Comparison of ENCODE assay signal across 9 mouse cellular contexts in the genomic region with DNA sequence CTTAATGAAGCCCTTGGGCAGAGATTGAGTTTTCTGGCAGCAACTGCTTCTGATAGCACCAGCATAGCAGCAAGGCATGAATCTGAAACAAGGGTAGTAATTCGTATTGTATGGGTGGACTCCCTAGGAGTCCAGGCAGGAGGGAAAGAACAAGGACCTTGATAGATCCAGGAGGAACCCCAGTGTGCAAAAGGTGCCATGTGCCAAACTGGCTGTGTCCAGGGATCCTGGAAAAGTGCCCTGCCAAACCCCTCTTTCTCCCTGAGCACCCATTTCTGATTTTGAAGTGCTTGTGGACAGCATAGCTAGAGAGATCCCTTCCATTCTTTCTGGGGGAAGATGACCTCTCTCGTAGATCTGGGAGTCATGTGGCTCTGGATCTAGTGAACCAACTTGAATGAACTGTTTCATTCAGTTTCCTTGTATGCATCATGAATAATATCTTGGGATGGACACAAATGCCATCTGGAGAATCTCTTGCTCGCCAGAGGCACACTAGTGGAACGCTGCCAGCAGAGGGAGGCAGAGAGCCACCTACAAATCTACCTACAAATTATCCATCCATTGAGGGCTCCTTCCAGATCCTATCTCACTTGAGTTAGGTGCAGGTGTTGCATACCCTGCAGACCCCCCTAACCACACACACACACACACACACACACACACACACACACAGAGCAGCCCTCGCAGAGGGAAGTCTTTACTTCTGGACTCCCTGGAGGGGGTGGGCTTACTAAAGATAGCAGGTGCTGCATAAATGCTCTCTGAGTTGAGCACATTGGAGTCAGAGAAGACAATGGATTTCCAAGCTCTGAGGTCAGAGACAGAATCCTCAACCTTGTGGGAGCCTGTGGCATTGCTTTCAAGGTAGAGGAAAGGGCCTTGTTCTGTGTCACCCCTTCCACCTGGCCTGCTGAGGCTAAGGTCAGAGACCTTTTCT. TPM values are rescaled to one million over a fixed set of nuclear protein-coding genes. Genes with fewer than 3 reads are reported as not detected.
DNase-seq lines count a peak whose midpoint lies in the region; ATAC-seq and TF ChIP-seq lines count a peak whose summit lies in the region.
"Had no signal": no experiment of that assay in that cellular context is flagged by ENCODE, and none has a peak within 500 bp of the region (broad histone marks: within the 10 kb centered on the region; RNA-seq: fewer than 3 reads in every experiment).

No protein-coding gene starts in this region.

- TF ChIP-seq CTCF in left cerebral cortex, adult 2 months (IDR thresholded peaks at IDR 0.05), result peak; percentile 83

- intact Hi-C loops in heart, postnatal 14 days (cut with DNase I), result loop anchor here (5.0 to 10.0 kb wide), 2 partner anchors 53 to 455 kb away; a partner anchor contains a TSS
- intact Hi-C loops in left cerebral cortex, adult 2 months (cut with DNase I), result loop anchor here (1.0 to 5.0 kb wide), 3 partner anchors 112 to 453 kb away; a partner anchor contains a TSS

- no peak overlapping the region for H3K9ac ChIP-seq in forebrain, embryonic 12.5 days
- H3K9ac ChIP-seq: limb, embryonic 13.5 days had no signal

- peak; percentile 82 for DNase-seq in forebrain, embryonic 10.5 days (ENCODE audit: extremely low spot score, low spot score)
- DNase-seq in MN1 (ENCODE audit: low spot score), result peak; percentile 75
- DNase-seq in cerebellum, postnatal 10 days, result peak; percentile 95 to 98
- peak; percentile 79 to 82 for DNase-seq in heart, postnatal 14 days
- DNase-seq in left cerebral cortex, adult 2 months (ENCODE audit: extremely low spot score in 1 of 2, low spot score in 2 of 2), result peak; percentile 80 to 84
- DNase-seq in naive thymus-derived CD4-positive, alpha-beta T cell, adult 2 months (ENCODE audit: low read depth), result peak; percentile 89
- DNase-seq in spleen, postnatal 4 days (ENCODE audit: low spot score in 2 of 2), result peak; percentile 56 to 87

- H3K4me3 ChIP-seq in forebrain, embryonic 10.5 days, result no peak overlapping the region
- H3K4me3 ChIP-seq in forebrain, embryonic 12.5 days (replicated peaks), result no peak overlapping the region
- H3K4me3 ChIP-seq in left cerebral cortex, adult 2 months, result no peak overlapping the region
- H3K4me3 ChIP-seq: limb, embryonic 13.5 days had no signal

- H3K4me1 ChIP-seq in forebrain, embryonic 10.5 days, result peaks cover 27% of the 10 kb centered on the region
- peaks cover 20% of the 10 kb centered on the region for H3K4me1 ChIP-seq in forebrain, embryonic 12.5 days

- H3K27ac ChIP-seq in forebrain, embryonic 10.5 days, result no peak overlapping the region; the same call in 1 of the 2 replicates
- H3K27ac ChIP-seq in forebrain, embryonic 12.5 days, result no peak overlapping the region
- no peak overlapping the region for H3K27ac ChIP-seq in left cerebral cortex, adult 2 months
- H3K27ac ChIP-seq: limb, embryonic 13.5 days had no signal

- H3K27me3 ChIP-seq in forebrain, embryonic 10.5 days (ENCODE audit: poor library complexity, severe bottlenecking), result no peaks in the 10 kb centered on the region
- H3K27me3 ChIP-seq in forebrain, embryonic 12.5 days, result no peaks in the 10 kb centered on the region
- H3K27me3 ChIP-seq: limb, embryonic 13.5 days had no signal

- H3K36me3 ChIP-seq in forebrain, embryonic 10.5 days (replicated peaks), result 0 out of 2 replicates have a peak, but pooled peaks cover 2% of the 10 kb centered on the region
- no peaks in the 10 kb centered on the region for H3K36me3 ChIP-seq in forebrain, embryonic 12.5 days (replicated peaks)

- no peak for ATAC-seq in forebrain, embryonic 12.5 days (ENCODE audit: low FRiP score)

- WGBS in forebrain, embryonic 10.5 days, result 23% methylated on average over 5 of the region's 5 CpGs
- 22% methylated on average over 5 of the region's 5 CpGs for WGBS in forebrain, embryonic 12.5 days

- H3K4me2 ChIP-seq in forebrain, embryonic 12.5 days, result no peak overlapping the region
- H3K4me2 ChIP-seq: limb, embryonic 13.5 days had no signal

- no peaks in the 10 kb centered on the region for H3K9me3 ChIP-seq in forebrain, embryonic 10.5 days
- no peaks in the 10 kb centered on the region for H3K9me3 ChIP-seq in forebrain, embryonic 12.5 days
- H3K9me3 ChIP-seq: limb, embryonic 13.5 days had no signal

RNA-seq across cellular contexts. Expression of a gene that starts 4.4 kb away (rescaled TPM):
- polyA plus RNA-seq in forebrain, embryonic 10.5 days (2016; fragmentation: Nextera tagmentation; extraction: Ambion mirVana), result 27.0 and 29.8 TPM in 2 replicates
- 30.0 and 33.9 TPM in 2 replicates for polyA plus RNA-seq in forebrain, embryonic 12.5 days (2016; fragmentation: Nextera tagmentation; extraction: Ambion mirVana)
- total RNA-seq in heart, postnatal 14 days (2021), result 10 to 100 TPM; 37.4 to 40.5 TPM
- 10 to 100 TPM; 50.6 to 50.9 TPM for total RNA-seq in left cerebral cortex, adult 2 months (2021)

RNA-seq across cellular contexts. Expression of a gene that starts 40.4 kb away (rescaled TPM):
- 24.6 and 25.5 TPM in 2 replicates for polyA plus RNA-seq in forebrain, embryonic 10.5 days (2016; fragmentation: Nextera tagmentation; extraction: Ambion mirVana)
- 29.2 and 30.6 TPM in 2 replicates for polyA plus RNA-seq in forebrain, embryonic 12.5 days (2016; fragmentation: Nextera tagmentation; extraction: Ambion mirVana)
- total RNA-seq in heart, postnatal 14 days (2021), result 10 to 100 TPM; 15.6 to 15.9 TPM
- 10 to 100 TPM; 28.1 to 28.2 TPM for total RNA-seq in left cerebral cortex, adult 2 months (2021)
